Comparison of ENCODE assay signal across 17 mouse cellular contexts in genomic region chr19:10038364-10038763, GRCm38 (mm10). TPM values are rescaled to one million over a fixed set of nuclear protein-coding genes. Genes with fewer than 3 reads are reported as not detected.
DNase-seq lines count a peak whose midpoint lies in the region; ATAC-seq and TF ChIP-seq lines count a peak whose summit lies in the region.
"Had no signal": no experiment of that assay in that cellular context is flagged by ENCODE, and none has a peak within 500 bp of the region (broad histone marks: within the 10 kb centered on the region; RNA-seq: fewer than 3 reads in every experiment).

No protein-coding gene starts in this region.

- peaks cover 22% of the 10 kb centered on the region for H3K36me3 ChIP-seq in heart, embryonic 14.5 days (ENCODE audit: control insufficient read depth, insufficient read depth, low read length)
- no peaks in the 10 kb centered on the region for H3K36me3 ChIP-seq in kidney, embryonic 15.5 days
- H3K36me3 ChIP-seq in lung, postnatal 0 days (ENCODE audit: insufficient read depth, low read length), result no peaks in the 10 kb centered on the region
- H3K36me3 ChIP-seq: forebrain, embryonic 10.5 days; hindbrain, embryonic 12.5 days; midbrain, embryonic 15.5 days had no signal

- H3K27ac ChIP-seq in heart, embryonic 14.5 days (replicated peaks in 1 of 2; ENCODE audit: control insufficient read depth in 1 of 2, insufficient read depth in 1 of 2, low read depth in 2 of 2, low read length in 2 of 2), result peak overlapping the region; percentile 77 to 92
- H3K27ac ChIP-seq in kidney, embryonic 15.5 days, result peak overlapping the region; percentile 67
- H3K27ac ChIP-seq in lung, postnatal 0 days (ENCODE audit: low read length), result peak overlapping the region; percentile 90
- H3K27ac ChIP-seq: embryonic facial prominence, embryonic 12.5 days; forebrain, embryonic 10.5 days; hindbrain, embryonic 12.5 days; liver, embryonic 12.5 days; midbrain, embryonic 15.5 days had no signal

- H3K4me2 ChIP-seq in heart, embryonic 14.5 days (ENCODE audit: low read length), result peak overlapping the region; percentile 41
- H3K4me2 ChIP-seq in kidney, embryonic 15.5 days, result no peak overlapping the region
- no peak overlapping the region for H3K4me2 ChIP-seq in lung, postnatal 0 days (replicated peaks; ENCODE audit: low read depth, low read length)
- H3K4me2 ChIP-seq: embryonic facial prominence, embryonic 12.5 days; hindbrain, embryonic 12.5 days; liver, embryonic 12.5 days; midbrain, embryonic 15.5 days had no signal

- peaks cover 31 to 56% of the 10 kb centered on the region in 2 experiments for H3K4me1 ChIP-seq in heart, embryonic 14.5 days (ENCODE audit: control insufficient read depth in 2 of 2, insufficient read depth in 2 of 2, low read length in 2 of 2)
- peaks cover 53% of the 10 kb centered on the region for H3K4me1 ChIP-seq in kidney, embryonic 15.5 days
- peaks cover 21% of the 10 kb centered on the region; the same call in 1 of the 2 replicates for H3K4me1 ChIP-seq in lung, postnatal 0 days (ENCODE audit: insufficient read depth, low read depth, low read length)

- no peak for DNase-seq in heart, adult 18-20 months
- no peak for DNase-seq in kidney, postnatal 4 days
- no peak for DNase-seq in lung, postnatal 0 days (ENCODE audit: low spot score)
- no peak for DNase-seq in lung, postnatal 4 days
- DNase-seq: gastrocnemius, postnatal 10 days; layer of hippocampus, adult 9-11 months; right cerebral cortex, postnatal 14 days; thymus, adult 18-20 months had no signal

- no peaks in the 10 kb centered on the region for H3K9me3 ChIP-seq in heart, embryonic 14.5 days (ENCODE audit: control insufficient read depth, low read length)
- no peaks in the 10 kb centered on the region for H3K9me3 ChIP-seq in kidney, embryonic 15.5 days (replicated peaks)
- H3K9me3 ChIP-seq in lung, postnatal 0 days (ENCODE audit: low read length), result no peaks in the 10 kb centered on the region
- H3K9me3 ChIP-seq: embryonic facial prominence, embryonic 12.5 days; forebrain, embryonic 10.5 days; hindbrain, embryonic 12.5 days; liver, embryonic 12.5 days; midbrain, embryonic 15.5 days had no signal

- peak overlapping the region; percentile 9; the same call in 1 of the 2 replicates for H3K9ac ChIP-seq in heart, embryonic 14.5 days (ENCODE audit: low read length)
- H3K9ac ChIP-seq in kidney, embryonic 15.5 days, result no peak overlapping the region
- H3K9ac ChIP-seq in lung, postnatal 0 days (replicated peaks; ENCODE audit: low read depth), result no peak overlapping the region
- H3K9ac ChIP-seq: embryonic facial prominence, embryonic 12.5 days; hindbrain, embryonic 12.5 days; liver, embryonic 12.5 days; midbrain, embryonic 15.5 days had no signal

- TF ChIP-seq EP300 in lung, postnatal 0 days (IDR thresholded peaks at IDR 0.05), result no peak

- H3K4me3 ChIP-seq in heart, embryonic 14.5 days (ENCODE audit: control insufficient read depth in 1 of 2, insufficient read depth in 1 of 2, low read depth in 1 of 2, low read length in 2 of 2), result no peak overlapping the region
- H3K4me3 ChIP-seq in kidney, embryonic 15.5 days (replicated peaks), result no peak overlapping the region
- no peak overlapping the region for H3K4me3 ChIP-seq in lung, postnatal 0 days (ENCODE audit: low read depth, low read length)
- H3K4me3 ChIP-seq: embryonic facial prominence, embryonic 12.5 days; forebrain, embryonic 10.5 days; hindbrain, embryonic 12.5 days; liver, embryonic 12.5 days; midbrain, embryonic 15.5 days had no signal

- 43% methylated on average over 3 of the region's 3 CpGs for WGBS in heart, embryonic 14.5 days
- WGBS in kidney, embryonic 15.5 days, result 83% methylated on average over 3 of the region's 3 CpGs
- WGBS in lung, postnatal 0 days, result 43% methylated on average over 3 of the region's 3 CpGs

- no peak for TF ChIP-seq CTCF in lung, postnatal 0 days (IDR thresholded peaks at IDR 0.05)

- no peak for ATAC-seq in heart, embryonic 14.5 days (ENCODE audit: insufficient number of reproducible peaks, insufficient read depth, low FRiP score, low read depth)
- ATAC-seq in kidney, embryonic 15.5 days (replicated peaks; ENCODE audit: low FRiP score), result no peak
- no peak for ATAC-seq in lung, postnatal 0 days
- ATAC-seq in cerebellum, adult (ENCODE audit: insufficient number of reproducible peaks, low FRiP score, low TSS enrichment), result no peak
- ATAC-seq: liver, embryonic 12.5 days; midbrain, embryonic 15.5 days had no signal

- H3K27me3 ChIP-seq in heart, embryonic 14.5 days (ENCODE audit: control insufficient read depth, insufficient read depth, low read length), result no peaks in the 10 kb centered on the region
- no peaks in the 10 kb centered on the region for H3K27me3 ChIP-seq in kidney, embryonic 15.5 days
- H3K27me3 ChIP-seq in lung, postnatal 0 days (replicated peaks; ENCODE audit: insufficient read depth, low read length), result no peaks in the 10 kb centered on the region
- H3K27me3 ChIP-seq: embryonic facial prominence, embryonic 12.5 days; midbrain, embryonic 15.5 days had no signal

RNA-seq across cellular contexts. Expression of gene Fads3, which starts 3.0 kb away (rescaled TPM):
- 25.3 and 32.5 TPM in 2 replicates for polyA plus RNA-seq in heart, embryonic 14.5 days (2014; fragmentation: Nextera tagmentation; extraction: Ambion mirVana)
- 10 to 100 TPM; 31.8 to 34.9 TPM for total RNA-seq in heart, adult 18-20 months (2021)
- polyA plus RNA-seq in kidney, embryonic 15.5 days (2015; fragmentation: Nextera tagmentation; extraction: Ambion mirVana), result 21.5 and 22.3 TPM in 2 replicates
- polyA plus RNA-seq in lung, postnatal 0 days (2015; fragmentation: Nextera tagmentation; extraction: Ambion mirVana), result 79.6 and 96.1 TPM in 2 replicates

RNA-seq across cellular contexts. Expression of gene Rab3il1, which starts 36.9 kb away (rescaled TPM):
- polyA plus RNA-seq in heart, embryonic 14.5 days (2014; fragmentation: Nextera tagmentation; extraction: Ambion mirVana), result 27.6 and 27.7 TPM in 2 replicates
- total RNA-seq in heart, adult 18-20 months (2021), result 1 to 10 TPM; 6.6 to 6.8 TPM
- 28.0 and 34.3 TPM in 2 replicates for polyA plus RNA-seq in kidney, embryonic 15.5 days (2015; fragmentation: Nextera tagmentation; extraction: Ambion mirVana)
- 23.8 and 25.9 TPM in 2 replicates for polyA plus RNA-seq in lung, postnatal 0 days (2015; fragmentation: Nextera tagmentation; extraction: Ambion mirVana)

RNA-seq across cellular contexts. Expression of gene Best1, which starts 36.9 kb away (rescaled TPM):
- polyA plus RNA-seq in heart, embryonic 14.5 days (2014; fragmentation: Nextera tagmentation; extraction: Ambion mirVana), result 0.24 and 0.40 TPM in 2 replicates
- under 1 TPM; 0.12 to 0.13 TPM for total RNA-seq in heart, adult 18-20 months (2021)
- 1.4 and 1.7 TPM in 2 replicates for polyA plus RNA-seq in kidney, embryonic 15.5 days (2015; fragmentation: Nextera tagmentation; extraction: Ambion mirVana)
- polyA plus RNA-seq in lung, postnatal 0 days (2015; fragmentation: Nextera tagmentation; extraction: Ambion mirVana), result 2.0 and 2.3 TPM in 2 replicates
- total RNA-seq: megakaryocyte, adult 5-6 weeks had no signal

RNA-seq across cellular contexts. Expression of gene Fth1, which starts 58.0 kb away (rescaled TPM):
- polyA plus RNA-seq in heart, embryonic 14.5 days (2014; fragmentation: Nextera tagmentation; extraction: Ambion mirVana), result 1,816 and 1,859 TPM in 2 replicates
- total RNA-seq in heart, adult 18-20 months (2021), result 1,000 to 10,000 TPM; 2,847 to 3,135 TPM
- polyA plus RNA-seq in kidney, embryonic 15.5 days (2015; fragmentation: Nextera tagmentation; extraction: Ambion mirVana), result 1,594 and 1,598 TPM in 2 replicates
- 3,752 and 3,783 TPM in 2 replicates for polyA plus RNA-seq in lung, postnatal 0 days (2015; fragmentation: Nextera tagmentation; extraction: Ambion mirVana)
